Mouse (Mus musculus): ENCODE results near the gene 1700020L24Rik. TPM values are rescaled to one million over a fixed set of nuclear protein-coding genes. Genes with fewer than 3 reads are reported as not detected.

1700020L24Rik gene
- 0.83 TPM in 1 of 4 replicates, not detected in the others for total RNA-seq (2023)

GRCm38 (mm10) chr11:83437377-83437776, at the start of gene 1700020L24Rik:
Gene 1700020L24Rik, plus strand, starts transcription at chr11:83437677.

GRCm38 (mm10) chr11:83409087-83409754, 28.3 kb upstream of the 1700020L24Rik start, which contains the start of gene Rasl10b:
Gene Rasl10b, plus strand, starts transcription at chr11:83409137.

GRCm38 (mm10) chr11:83429355-83429754, 8.1 kb upstream of the 1700020L24Rik start, which contains the start of gene Gas2l2:
Gene Gas2l2, minus strand, starts transcription at chr11:83429455.

GRCm38 (mm10) chr11:83462711-83463244, 25.3 kb downstream of the 1700020L24Rik start, which contains the start of gene Mmp28:
Gene Mmp28, minus strand, starts transcription at chr11:83463071.

GRCm38 (mm10) chr11:83472324-83473234, 35.1 kb downstream of the 1700020L24Rik start, which contains the start of gene Taf15:
Gene Taf15, plus strand, starts transcription at chr11:83473086.

Other genes with a start within 250 kb of the 1700020L24Rik start
- 1.7 to 3.0 TPM (median 2.1 TPM) in 4 replicates for gene Slfn3, start 246.3 kb upstream of the 1700020L24Rik start, total RNA-seq (2023)
- gene Slfn14, start 151.0 kb upstream of the 1700020L24Rik start, total RNA-seq (2023) = not detected in 4 replicates
- gene Ap2b1, start 138.7 kb upstream of the 1700020L24Rik start, total RNA-seq (2023) = 130 to 153 TPM (median 142 TPM) in 4 replicates
- 12.6 to 15.2 TPM (median 14.1 TPM) in 4 replicates for gene Pex12, start 135.1 kb upstream of the 1700020L24Rik start, total RNA-seq (2023)
- 0.79 to 1.2 TPM (median 0.90 TPM) in 4 replicates for gene Rasl10b, start 28.5 kb upstream of the 1700020L24Rik start, total RNA-seq (2023)
- not detected in 4 replicates for gene Gas2l2, start 8.2 kb upstream of the 1700020L24Rik start, total RNA-seq (2023)
- not detected in 4 replicates for gene Mmp28, start 25.4 kb downstream of the 1700020L24Rik start, total RNA-seq (2023)
- gene Taf15, start 35.4 kb downstream of the 1700020L24Rik start, total RNA-seq (2023) = 154 to 178 TPM (median 165 TPM) in 4 replicates
- 0.30 TPM in 1 of 4 replicates, not detected in the others for gene Heatr9, start 84.5 kb downstream of the 1700020L24Rik start, total RNA-seq (2023)
- 4.6 to 8.0 TPM (median 6.7 TPM) in 4 replicates for gene Ccl5, start 92.8 kb downstream of the 1700020L24Rik start, total RNA-seq (2023)
- 0.19 to 1.2 TPM in 2 of 4 replicates, not detected in the others for gene Ccl9, start 141.0 kb downstream of the 1700020L24Rik start, total RNA-seq (2023)
- gene Ccl6, start 155.4 kb downstream of the 1700020L24Rik start, total RNA-seq (2023) = 1.0 to 2.2 TPM (median 1.1 TPM) in 4 replicates
- gene Rpl9-ps1, start 207.9 kb downstream of the 1700020L24Rik start, total RNA-seq (2023) = not detected in 4 replicates
- gene Ccl3, start 211.7 kb downstream of the 1700020L24Rik start, total RNA-seq (2023) = 26.0 to 35.8 TPM (median 30.5 TPM) in 4 replicates
- 8.8 to 12.1 TPM (median 10.8 TPM) in 4 replicates for gene Ccl4, start 224.9 kb downstream of the 1700020L24Rik start, total RNA-seq (2023)